Mouse (Mus musculus): ENCODE measurements around the gene Miga2.

DNA sequence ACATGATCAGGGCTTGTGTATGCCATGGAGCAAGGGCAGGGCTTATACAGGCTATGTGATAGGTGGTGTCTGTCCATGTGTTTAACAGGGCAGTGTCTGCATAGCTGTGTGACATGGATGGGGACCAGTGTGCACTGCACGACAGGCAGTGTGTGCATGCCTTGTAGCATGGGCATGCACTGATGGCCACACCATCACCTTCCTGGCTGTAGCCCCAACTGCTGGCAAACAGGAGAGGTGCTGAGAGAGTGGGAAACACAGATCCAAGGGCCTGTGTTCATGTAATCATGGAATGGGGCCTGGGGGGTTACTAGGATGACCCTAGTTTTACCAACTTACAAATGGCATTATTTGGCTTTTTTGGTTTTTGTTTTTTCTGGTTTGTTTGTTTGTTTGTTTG, 39.8 kb downstream of the Miga2 start:
- TF ChIP-seq EP300 (IDR thresholded peaks at IDR 0.05): no peak
- no peak for TF ChIP-seq CTCF (IDR thresholded peaks at IDR 0.05)
